Mouse (Mus musculus) lung, postnatal 4 days (tissue): ENCODE data around the gene Cadm2.

Source experiments
- DNase-seq, 2 experiments: peaks; one replicate each; pipeline ENCODE4 v3.0.0; 2021

The Cadm2 gene

DNA sequence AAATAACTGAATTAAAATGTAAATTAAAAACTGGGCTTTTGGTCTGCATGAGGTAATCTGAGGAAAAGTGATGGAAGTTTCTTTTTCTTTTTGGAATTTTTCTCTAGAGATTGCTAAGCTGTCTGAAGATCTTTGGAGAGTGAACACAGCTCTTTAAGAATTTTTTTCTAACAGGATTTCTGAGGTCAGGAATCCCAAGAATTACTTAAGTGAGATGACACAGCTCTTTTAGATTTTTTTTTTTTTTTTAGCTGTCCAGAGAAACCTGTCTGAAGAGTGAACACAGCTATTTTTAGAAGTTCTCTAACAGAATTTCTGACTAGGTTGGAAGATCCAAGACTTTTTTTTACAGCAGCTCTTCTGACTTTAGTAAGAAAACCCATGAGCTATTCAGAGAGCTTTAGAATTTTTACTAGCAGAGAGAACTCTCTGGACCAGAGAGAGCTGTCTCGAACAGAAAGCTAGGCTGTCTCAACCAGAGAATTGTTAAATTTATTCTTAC, 699.2 kb downstream of the Cadm2 start:
- DNase-seq: no peak

DNA sequence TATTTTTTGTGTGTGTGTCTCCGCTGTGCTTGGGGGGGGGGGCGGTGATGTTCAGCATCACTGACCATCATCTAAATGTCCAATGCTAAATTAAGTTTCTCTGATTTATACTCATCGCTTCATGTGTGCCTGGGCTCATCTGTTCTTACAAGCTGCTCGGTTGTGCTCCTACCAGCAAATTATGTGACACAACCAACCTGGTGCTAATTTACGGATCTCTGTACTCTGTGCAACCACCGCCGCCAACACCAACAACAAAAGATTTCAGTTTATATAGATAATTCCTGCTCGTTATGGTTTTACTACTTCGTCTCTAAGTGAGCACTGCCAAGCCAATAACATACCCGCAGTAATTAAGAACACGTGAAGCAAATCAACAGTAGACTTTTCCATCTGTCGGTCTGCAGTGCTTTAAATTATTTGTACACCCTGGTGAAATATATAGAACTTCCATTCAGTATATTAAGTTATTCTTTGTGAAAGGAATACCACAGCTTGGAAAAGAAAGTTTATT, 700.8 kb downstream of the Cadm2 start:
- no peak for DNase-seq

DNA sequence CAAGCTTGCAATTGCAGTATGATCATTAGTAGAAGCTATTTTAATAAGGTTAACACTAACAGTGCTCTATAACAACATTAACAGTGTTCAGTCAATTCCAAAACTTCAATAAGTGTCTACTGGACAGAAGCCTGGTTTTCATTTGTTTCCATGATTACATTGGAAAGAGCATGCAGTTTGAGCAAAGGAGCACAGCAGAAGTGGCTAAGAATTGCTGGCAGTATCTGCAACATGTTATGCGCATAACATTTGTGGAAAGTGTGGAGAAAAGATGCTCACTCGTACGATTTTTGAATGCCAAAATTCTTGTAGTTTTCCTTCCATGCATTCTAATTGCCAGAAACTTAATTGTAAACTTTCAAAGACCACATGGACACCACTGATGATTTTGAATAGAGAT, 718.9 kb downstream of the Cadm2 start:
- no peak for DNase-seq

DNA sequence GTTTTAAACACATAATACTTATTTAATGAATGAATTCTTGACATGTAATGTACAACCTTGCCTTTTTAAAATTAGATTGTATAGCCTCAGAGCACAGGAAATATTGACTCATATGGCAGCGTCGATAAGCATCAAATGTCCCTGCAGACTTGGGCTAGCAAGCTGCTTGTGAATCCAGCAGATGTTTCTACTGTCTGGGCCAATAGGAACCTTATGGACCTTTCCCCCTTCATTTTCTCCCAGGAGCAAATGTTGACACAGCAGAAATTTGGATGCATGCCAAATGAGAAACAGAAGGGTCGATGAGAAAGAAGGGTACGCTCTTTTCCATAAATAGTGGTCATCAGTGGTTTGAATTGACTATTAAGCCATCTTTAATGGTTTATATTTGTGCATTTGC, 720.0 kb downstream of the Cadm2 start:
- DNase-seq: no peak

DNA sequence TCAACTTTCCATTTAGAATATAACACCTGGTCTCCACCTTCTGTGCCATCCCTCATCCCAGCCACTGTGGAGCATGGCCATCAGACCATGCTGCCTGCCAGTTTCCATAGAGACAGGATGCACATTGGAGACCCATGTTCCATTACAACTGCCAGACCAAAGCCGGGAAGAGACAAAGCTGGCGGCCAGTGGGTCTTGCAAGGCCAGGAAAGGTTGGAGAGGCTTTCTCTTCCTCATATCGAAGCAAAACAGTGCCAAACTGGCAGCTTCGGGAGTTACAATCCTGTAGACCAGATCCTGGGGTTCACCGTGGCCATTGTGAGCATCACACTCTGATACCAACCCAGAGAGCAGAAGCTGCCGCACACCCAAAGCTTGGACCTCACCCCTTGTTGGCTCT, 728.3 kb downstream of the Cadm2 start:
- DNase-seq: no peak

DNA sequence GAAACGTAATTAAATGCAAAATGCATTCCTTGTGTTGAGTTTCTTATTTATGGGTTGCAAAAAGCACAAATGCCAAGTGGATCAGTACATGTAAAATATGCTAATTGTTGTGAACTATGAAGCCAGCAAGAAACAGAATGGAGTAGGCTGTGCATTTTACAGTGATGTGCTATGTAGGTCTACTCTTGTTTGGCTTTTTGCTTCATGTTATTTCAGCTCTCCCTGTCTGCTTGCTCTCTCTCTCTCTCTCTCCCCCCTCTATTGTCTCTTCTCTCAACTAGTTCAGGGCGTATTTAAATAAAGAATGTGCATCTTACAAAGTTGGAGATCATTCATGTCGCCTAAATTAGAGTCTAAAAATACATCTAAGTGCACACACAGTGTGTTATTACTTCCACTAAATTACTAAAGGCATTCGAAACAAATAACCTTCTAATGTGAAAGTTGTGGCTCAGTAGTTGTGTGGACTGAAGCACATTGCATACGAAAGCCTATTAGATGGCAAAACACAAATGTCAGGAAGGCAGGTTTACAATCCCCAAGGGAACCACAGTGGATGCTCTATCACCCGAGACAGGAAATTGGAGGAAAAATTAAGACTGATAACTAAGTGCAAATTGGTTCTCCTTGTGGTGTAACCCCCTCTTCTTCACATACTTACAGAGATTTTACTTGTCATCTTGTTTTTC, 729.0 kb downstream of the Cadm2 start:
- DNase-seq: no peak

DNA sequence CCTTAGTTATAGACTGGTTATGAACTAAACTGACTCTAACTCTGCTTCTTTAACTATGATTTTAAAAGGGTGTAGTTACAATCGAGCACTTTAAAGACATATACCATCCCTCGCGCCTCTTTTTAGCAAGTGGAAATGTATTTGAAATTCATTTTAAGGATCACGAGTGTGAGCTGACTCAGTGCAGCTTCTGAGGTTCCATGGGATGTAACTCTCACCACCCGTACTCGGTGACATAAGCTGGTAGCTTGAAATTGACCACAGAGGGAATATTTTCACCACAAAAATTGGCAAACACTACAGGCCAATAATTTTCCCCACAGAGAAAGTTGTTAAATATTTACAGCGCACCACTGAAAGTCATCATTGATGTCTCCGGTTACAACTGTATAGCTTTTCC, 730.8 kb downstream of the Cadm2 start:
- no peak for DNase-seq

DNA sequence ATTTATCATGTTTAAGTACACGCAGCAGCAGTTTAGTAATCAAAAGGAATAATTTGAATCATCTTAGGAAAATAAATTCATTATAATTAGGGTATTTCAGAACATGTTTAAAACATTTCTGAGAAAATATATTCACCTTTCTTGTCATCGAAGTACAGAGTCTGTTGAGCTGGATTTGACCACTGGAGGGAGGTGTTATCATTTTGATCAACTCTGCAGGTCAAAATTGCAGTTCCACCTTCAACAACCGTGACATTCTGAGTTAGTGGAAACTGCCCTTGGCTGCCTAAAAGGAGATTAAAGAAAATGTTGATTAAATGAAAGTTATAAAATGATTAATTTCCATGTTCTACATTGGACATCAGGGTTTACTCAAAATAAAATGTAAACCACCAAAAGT, 738.1 kb downstream of the Cadm2 start:
- DNase-seq: no peak

DNA sequence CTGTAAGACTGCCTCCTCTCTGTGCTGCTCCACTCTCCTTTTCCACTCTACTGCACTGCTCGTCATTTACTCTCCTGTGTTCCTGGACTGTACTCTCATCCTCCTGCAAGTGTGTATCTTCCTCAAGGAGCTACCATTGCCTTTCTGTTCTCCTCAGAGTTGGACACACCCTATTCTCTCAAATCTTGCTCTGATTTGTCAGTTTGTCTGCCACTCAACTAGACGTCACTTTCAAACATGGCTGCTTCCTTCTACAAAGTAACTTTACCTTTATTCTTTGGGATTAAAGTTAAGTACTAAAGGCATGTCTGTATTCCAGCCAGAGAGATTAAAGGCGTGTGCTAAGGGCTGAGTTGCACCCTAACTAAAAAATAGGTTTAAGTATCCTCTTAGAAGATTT, 749.5 kb downstream of the Cadm2 start:
- DNase-seq: no peak

DNA sequence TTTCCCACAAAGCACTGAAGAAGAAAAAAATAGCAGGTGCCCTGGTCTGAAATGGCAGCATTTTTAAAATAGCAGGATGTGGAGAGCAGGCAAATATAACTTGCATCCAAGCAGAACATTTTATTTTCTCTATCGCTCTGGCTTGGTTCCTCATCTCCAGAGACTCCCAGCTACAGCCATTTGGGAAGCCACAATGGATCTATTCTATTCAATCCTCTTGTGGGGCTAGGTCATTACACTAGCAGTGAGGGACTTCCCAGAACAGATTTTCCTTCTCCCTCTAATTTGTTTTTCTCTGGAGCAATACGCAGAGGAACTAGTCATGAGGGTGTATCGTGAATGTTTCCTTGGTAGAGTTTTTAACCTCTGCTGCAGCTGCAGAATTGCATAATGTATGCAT, 769.7 kb downstream of the Cadm2 start:
- no peak for DNase-seq

DNA sequence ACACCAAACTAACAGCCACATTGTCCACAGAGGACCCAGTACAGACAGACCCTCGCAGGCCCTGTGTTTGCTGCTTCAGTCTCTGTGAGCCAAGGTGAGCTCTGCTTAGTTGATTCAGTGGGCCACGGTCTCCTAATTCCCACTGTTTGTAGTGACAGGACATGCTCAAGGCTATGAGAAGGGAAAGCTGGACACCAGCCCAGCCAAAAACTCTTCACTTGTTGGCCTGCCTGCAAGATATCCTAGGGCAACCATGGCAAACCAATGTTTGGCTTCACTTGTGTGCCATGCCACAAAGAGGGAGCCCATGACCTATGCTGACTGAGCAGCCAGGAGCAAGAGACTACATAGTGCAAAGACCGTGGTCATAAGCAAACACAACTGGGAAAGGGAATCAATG, 795.8 kb downstream of the Cadm2 start:
- no peak for DNase-seq

DNA sequence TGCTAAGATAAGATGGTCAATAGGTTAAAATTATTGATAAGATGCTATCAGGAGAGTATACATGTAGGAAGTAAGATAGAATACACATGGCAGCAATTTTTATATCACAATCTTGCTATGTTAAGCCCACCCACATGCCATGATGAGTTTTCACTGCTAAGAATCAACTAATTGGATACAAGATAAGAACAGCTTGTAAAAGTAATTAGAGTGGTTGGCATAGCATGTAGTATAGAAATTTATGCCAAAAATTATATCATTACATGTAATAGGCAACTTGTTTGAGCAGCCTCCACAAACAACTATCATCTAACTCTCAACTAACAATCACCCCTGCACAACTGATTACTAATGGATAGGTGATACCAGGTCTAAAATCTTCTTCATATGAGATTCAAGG, 809.2 kb downstream of the Cadm2 start:
- DNase-seq: no peak

DNA sequence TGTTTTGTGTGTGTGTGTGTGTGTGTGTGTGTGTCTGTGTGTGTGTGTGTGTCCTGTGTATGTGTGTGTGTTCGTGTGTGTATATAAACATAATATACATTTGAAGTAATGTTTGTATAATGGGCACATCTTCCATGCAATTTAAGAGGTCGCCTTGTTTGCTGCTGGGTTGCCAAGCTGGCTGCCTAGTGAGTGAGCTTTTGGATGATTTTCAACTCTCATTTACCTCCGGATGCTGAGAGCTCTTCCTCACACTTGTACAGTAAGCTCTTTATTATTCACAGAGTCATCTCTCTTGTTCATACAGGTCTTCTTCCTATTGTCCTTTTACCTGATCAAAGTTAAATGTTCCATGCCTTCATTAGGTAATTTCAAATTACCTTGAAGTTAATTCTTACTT, 822.5 kb downstream of the Cadm2 start:
- DNase-seq: no peak

DNA sequence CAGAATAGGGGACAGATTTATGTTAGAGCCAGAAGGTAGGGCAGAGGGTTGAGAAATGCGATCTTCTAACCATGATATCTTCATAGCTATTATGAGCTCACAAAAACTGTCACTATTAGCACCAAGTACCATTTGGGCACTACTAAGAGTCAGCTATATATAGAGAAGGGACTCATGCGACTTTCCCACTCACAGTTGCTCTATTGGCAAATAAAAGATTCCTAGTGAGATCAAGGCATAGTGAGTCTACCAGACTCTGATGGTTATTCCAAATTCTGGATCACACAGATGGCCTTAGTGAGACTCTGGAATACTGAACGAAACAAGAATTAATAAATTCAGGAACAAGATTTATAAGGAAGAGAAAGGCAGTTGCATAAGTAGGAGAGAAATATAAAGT, 827.6 kb downstream of the Cadm2 start:
- DNase-seq: no peak

DNA sequence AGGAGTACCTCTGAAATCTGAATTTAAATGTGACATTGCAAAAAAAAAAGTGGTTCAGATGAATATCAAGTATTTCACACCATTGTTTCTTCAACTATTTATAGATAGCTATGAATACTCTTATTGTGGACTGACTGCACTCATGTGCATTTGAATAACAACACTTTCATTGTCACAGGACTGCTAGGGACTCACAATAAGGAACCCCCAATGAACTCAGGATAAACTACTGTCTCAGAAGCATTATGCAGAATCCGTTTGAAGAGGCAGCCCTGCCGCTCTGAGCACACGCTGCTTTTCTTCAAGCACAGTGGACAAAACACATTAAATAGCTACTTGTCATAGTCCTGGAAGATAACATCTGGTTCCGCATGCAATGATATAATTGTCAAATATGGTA, 848.8 kb downstream of the Cadm2 start:
- DNase-seq: no peak

DNA sequence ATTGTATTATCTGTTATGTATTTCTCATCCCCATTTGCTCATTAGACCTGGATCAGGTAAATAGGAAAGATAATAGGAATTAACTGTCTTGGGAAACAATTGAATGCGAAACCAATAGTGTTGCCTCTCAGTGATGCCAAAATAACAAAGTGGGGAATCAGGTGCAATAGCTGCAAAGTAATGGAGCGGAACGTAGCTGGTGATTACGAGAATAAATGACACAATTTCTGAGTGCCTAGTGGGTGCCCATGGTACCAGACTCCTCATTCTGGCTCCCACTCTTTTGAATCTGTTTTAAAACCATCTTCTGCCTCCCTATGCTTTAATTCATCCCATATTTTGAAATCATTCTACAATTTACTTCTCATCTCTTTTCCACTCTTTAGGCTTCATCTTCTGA, 851.2 kb downstream of the Cadm2 start:
- DNase-seq: no peak

DNA sequence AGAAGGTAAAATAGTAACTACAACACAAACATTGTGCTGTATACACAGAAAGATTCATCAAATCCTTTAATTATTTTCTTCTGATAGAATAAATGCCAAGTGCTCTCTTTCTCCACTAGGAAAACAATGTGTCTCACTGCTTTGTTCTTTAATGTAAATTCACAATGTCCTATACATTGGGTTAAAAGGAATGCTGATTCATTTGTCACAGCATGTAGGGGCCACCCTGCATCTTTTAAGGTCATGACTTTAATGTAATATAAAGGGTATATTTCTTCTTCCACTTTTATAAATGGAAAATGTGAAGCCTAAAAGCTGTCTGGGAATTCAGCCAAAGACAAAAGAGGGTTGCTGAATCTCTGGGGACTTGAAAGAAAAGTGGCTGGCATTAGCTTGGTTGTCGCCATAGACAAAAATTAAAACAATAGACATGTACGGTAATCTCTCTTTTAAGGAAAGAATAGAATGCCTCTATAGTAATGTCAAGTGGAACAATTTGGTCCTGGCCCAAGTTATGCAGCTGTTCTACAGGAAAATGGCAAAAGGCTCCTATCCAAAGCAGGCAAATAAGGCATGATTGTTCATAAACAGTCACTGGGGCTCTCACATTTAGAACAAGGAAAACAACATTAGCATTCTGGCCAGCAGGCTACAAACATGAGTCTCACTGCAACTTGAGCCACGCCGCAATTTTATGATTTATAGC, 851.9 kb downstream of the Cadm2 start:
- DNase-seq: no peak

DNA sequence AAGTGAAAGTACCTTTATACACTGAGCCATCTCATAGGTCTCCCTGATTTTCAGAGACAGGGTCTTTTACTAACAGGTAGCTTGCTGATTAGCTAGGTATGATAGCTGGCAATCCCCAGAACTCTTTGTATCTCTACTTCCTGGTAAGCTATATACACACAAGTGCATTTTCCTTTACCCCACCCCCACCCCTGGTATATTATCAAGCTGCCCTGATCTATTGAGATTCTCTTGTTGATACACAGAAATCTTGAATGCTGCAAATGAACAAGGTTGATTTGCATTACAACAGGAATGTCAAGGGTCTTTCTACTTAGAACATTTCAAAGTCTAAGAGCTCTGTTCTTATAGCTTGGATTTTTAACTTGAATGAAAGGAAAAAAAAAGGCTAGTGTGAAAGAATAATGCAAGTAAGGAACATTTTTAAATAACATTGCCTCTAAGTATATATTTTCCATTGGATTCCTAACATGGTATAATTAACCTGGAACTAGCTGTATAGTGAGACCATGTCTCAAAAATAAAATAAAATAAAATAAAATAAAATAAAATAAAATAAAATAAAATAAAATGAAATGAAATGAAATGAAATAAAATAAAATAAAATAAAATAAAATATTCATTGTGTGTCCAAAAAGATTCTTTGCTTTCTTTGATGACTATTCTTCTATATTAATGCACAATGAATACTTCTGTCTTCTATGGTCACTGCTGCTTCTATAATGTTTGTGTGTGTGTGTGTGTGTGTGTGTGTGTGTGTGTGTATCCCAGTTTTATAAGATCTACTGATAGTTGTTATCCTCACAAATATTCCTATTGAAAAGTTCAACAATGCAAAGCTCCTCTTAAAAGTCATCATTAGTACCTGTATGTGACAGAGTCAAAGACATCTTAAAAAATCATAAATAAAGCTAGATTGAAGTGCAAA, 858.9 kb downstream of the Cadm2 start:
- no peak for DNase-seq

DNA sequence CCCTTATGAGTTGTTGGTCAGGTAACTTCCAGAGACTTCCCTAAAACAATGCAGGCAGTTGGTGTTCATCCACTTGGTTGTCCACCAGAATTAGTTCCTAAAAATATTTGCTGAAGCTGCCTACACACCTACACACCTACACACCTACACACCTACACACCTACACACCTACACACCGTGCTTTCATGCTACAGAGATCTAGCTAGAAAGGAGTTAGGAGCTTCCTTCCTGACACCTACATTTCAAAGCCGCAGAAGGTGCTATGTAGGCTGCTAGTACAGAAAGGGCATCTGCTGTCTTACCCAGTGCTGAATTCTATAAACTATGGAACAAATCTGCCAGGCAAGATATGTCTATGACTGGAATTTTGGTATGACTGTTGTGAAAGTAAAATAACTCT, 872.2 kb downstream of the Cadm2 start:
- no peak for DNase-seq

DNA sequence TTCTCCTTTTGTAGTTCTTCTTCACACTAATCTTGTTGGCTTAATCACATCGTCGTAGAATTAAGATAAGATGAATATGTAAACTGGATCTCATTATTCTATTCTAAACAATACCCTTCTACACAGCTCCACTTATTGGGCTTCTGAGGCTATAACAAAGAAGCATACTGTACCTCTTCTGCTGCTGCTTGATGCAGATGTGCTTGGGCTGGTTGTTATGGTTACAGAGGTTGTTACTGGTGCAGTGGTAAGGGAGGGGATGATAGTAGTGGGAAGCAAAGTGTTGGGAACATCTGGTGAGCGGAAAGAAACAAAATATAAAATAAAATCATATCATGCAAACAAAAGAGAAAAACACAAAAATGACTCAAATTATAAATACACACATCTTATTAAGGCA, 889.5 kb downstream of the Cadm2 start:
- DNase-seq: no peak

DNA sequence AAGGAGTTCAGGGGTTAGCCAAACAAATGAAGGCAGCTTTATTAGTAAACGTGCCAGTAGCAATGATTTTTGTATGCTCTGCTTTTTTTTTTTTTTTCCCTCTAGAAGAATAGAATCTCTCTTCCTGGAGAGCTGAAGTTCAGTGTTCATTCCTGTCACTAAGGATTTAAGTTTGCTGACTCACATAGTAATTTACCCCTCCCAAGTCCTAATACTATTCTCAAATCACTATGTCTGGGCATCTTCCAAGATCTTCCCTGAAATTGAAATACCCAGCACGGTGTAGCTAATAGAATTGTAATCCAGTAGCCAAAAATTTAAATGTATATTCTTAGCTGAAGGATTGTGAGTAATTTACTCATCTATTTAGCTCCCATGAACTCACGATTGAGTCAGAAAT, 914.2 kb downstream of the Cadm2 start:
- no peak for DNase-seq

DNA sequence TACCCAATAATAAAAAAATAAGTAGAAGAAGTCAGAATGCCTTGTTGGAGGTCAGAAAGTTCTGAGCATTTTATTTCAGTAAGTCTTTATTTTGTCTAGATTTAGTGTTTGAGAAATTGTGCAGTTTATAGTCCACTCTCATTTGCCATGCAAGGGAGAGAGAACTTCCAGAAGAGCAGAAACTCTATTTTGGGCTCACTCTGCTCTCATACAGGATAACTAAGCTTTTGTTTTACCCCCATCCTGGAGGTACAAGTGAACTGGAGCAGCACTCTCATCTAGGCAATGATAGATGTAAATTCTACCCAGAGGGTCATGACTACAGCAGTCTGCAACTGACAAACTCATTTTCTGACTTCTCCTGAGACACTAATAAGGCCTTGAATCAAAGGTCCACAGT, 925.9 kb downstream of the Cadm2 start:
- no peak for DNase-seq

DNA sequence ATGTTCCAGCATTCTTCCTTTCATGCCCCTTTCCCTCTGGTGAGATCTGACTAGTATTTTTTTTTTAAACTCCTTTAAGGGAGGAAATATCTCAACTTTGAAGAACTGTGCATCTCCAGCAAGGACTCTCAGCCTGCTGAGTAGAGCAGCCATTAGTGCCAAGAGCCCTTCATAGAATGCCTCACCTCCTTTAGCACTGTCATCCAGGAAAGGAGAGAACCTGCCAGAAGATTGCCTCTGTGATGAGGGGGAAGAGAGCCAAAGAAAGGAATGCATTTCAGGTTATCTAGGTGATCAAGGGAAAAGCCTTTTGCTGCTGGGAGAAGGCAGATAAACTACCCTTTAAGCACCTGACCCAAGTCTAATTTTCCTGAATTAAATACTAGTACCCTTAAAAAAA, 943.5 kb downstream of the Cadm2 start:
- no peak for DNase-seq

DNA sequence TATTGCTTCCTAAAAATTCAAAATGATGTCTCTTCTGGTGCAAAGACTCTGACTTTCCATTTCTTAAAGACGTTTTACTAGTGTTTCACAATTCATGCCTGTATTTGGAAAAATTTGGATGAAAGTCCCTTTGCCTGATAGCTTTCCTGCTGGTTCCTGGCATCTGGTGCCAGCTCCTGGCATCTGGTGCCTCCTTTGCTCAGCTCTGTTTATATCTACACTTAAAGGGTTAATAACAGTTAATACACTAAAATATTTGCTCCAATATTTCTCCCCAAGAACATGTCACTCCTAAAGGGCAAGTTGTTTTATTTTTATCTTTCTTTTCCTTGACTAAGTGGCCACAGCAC, 969.7 kb downstream of the Cadm2 start:
- no peak for DNase-seq
